Mouse (Mus musculus): ENCODE data around the gene Tmem106b.
A peak's percentile ranks its signal among the peaks of the same experiment; 100 is the strongest.

The Tmem106b gene

DNA sequence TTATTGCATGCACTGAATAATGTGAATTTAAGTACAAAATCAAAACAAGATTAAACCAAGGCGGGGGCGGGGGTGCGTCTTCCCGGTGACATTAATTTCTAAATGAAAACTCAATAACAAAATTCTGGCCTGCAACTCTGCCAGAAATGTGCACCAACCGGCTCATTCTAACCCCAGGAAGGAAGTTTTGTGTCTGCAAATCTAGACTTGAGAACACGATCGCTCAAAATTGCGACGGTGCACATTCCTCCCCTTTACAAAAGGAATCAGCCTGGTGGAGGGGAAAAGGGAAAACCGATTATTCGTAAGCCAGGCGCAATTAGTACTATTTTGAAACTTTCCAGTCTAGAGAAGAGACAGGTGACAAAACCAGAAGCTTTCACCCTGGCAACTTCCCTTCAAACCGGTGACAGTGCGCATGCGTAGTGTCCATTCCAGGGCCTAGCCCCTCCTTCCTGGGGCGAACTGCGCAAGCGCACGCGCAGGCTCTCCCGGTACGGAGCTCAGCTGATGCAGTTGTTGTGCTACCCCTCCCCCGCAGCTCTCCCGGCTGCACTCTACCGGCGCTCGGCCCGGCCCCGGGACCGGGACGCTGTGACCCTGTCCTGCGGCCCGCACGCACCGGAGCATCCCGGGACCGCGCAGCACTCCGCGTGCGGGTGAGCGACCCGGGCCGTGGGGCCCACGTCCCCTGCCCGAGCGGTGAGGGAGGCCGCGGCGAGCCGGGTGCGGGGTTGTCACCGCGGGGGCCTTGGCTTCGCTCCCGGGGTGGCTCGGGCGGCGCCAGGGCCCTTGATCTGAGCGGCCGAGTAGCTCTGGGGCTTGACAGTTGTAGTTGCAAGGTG lies at the start of gene Tmem106b:
Gene Tmem106b (plus strand): TSS at position 458 of the 845 bp plus-strand sequence.
- peak; percentile 98 for DNase-seq

DNA sequence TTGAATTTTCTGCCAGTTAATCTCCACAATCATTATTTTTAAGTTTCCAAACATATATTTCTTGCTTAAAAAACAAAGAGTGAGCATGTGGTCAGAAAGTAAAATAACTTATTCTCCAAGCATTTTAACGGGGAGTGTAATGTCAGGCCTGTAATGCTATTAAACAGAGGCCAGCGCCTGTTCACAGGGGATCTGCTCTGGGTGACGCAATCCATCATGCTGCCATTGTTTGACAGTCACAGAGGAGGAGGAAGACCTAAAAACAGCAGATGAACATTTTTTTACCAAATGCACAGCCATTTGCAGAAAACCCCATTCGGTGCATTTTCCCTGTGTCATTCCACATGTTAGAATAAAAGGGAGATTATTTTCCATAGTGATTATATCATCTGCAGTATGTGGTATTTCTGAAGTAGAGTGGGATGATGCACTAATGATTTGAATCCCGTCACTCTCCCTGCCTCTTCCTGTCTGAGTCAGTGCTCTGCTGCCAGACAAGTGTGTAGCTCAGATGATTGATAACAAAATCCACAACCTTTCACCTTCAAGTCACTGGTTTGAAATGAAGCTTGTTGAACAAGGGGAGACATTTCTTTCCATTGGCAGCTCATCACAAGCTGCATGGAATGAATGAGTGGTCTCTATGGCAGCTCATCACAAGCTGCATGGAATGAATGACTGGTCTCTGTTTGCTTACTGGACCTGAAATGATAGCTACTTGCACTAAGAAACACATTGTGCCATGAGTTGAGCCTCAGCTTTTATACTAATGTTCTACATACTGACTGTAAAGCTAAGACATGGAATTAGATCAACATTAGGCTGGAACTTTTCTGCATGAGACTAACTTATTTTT lies 48.1 kb upstream of the Tmem106b start:
- DNase-seq = no peak

DNA sequence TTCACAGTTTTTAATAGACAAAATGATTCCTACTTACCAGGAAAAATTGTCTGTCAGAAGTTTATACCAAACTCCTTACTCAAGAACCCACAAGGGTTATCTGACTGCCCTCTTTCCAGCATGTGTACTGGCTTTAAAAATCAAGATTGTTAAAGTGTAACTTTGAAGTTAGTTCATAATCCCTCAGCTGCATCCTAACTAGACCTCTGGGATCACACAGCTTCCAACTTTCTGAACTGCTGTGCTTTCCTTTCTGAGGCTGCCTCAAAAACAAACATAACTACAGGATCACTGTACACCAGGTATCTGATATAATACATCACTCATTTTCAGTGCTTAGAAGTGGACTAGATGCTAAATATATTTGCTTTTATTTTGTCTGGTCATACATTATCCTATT lies 39.0 kb upstream of the Tmem106b start:
- DNase-seq = peak; percentile 6

DNA sequence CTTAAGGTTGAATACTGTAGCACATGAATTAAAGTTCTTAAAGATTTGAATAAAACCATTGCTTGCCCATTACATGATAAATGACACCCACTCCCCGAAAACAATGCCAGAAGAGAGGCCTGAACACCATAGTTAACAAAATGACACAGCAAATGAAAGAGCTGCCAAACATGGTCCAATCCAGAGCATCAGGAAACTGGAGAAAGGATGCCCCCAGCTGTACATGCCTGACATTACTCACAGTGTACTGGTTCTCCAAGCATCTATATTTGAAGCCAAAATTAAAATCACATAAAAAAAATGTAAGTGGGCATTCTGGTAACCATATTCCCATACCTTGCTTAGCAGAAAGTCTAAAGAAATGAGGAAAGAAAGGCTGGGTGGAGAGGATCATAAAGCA lies 38.6 kb upstream of the Tmem106b start:
- DNase-seq = peak; percentile 47

DNA sequence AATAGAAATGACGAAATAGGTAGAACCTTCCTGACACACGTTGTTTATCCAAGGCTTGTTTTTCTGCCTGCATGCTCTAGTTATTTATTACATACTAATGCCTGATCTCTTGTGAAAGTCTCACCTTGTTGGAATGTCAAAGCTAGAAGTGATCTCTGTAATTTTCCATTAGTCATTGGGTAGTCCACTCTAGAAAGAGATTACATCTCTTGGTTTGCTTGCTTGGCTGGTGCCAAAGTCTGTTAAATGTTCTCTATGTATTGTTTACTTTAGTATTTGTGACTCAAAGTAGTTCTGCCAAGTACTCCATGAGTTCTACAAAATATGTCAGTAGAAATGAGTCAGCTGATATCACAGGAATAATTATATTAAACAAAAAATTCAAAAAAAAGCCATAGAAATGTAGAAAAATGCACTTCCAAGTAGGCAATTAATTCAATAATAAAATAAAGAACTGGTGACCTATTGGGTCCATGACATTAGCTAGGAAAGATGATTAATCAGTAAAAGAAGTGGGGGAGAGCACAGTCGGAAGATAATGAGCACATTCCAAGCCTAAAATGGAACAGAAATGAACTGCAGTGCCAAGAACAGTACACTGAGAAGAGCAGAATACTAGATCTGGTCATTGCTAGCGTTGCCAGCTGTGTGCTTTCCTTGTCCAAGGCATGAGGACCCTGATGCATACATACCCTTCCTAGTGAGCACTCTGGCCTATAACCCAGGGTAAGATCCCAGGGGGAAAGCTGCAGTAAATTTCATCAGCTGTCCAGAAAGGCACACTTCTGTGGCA lies 17.0 kb upstream of the Tmem106b start:
- peak; percentile 44 for DNase-seq

DNA sequence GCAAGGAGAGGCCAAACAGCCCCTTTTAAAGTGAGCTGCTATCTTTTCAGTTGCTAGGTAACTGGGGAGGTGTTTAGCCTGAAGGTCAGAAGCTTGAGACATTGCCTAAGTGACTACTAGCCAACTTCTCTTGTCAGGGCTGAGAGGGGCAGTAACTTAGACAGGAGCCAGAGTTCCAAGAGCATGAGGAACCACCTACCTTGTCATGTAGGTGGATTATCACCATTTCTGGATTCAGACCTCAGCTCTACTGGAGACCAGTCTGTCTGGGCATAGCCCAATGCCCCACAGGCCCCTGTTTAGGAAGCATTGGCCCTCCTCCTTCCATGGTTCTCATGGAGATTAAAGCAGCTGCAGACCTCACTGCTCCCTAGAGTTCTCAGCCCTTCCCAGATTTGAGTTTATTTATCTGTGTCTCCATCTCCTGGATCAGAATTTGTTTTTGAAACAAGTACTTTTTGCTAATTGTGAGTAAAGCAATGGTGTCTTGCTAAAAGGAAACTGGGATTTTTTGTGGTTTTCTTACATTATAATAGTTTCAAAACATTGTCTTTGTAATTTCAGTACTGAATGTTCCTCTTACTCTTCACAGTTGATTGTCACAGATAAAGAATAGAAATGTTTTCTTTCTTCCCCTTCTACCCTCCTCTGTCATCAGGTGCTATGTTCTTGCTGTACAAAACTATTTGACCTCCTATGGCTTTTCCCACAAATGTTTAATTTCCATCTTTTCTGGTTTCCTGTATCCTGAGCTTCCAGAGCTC lies 8.1 kb upstream of the Tmem106b start:
- DNase-seq = no peak

DNA sequence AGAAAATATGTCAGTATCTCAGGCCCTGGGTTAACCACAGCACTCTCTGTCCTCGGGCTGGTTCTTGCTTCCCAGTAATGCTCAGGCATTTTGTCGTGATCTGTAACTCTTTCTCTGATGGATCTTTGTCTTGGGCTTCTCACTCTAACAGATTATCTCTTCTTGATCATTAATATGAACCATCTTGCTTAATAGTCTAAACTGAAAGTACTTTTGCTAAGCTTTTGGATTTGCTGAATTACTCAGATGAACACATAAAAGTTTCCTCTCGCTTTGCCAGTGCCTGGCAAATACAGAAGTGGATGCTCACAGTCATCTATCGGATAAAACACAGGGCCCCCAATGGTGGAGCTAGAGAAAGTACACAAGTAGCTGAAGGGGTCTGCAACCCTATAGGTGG lies 7.5 kb upstream of the Tmem106b start:
- DNase-seq = no peak

DNA sequence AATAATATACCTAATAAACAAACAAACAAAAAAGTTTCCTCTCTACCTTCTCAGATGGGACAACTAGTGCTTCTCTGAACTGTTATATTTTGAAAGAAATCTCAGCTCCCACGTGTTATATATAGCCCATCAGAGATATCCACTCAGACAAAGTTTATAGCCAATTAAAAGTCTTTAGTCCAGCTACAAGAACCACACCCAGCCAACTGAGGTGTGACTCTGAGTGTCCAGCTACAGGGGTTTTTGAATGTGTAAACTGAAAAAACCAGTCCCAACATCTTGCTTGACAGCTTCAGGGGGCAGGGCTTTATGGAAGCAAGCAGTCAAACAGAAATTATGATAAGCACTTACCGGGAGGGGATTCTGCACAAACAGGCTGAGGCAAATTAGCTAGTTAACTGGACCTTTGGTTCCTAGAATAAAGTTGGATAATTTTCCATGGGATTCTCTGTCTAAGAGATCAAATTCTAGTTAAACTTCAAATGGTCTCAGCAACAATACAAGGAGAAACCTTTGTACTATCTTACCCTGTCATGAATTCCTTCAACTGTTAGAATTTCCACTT lies 6.8 kb upstream of the Tmem106b start:
- peak; percentile 28 for DNase-seq

DNA sequence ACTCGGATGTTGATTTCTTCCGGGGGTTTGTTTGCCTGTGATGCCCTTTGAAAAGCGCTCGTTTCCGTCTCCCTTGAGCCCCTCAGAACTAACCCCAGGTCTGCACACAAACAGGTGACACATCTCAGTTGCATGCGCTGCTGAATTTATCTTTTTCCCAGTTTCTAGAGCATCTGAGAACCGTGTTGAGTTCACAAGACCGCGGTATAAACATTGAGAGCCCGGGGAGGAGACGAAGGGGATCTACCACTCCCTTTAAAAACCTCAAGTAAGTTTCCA lies 527 bp downstream of the Tmem106b start:
- DNase-seq = no peak

DNA sequence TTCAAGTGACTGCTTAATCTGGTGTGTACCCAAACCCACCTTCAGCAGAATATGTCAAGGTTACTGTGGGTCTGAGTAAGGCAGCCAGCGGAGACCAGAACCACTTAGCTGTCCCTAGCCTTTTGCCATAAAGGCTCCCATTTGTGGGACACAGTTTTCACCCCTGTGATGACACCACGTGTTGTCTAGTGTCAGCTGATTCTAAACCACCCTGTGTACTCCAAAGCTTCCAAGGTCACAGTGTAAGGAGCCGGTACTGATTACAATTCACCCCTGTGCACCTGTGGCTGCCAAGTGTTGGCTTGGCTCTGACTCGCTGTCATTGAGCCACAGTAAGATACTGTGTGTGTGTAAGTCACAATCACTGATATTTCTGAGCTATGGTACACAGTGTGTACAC lies 926 bp downstream of the Tmem106b start:
- DNase-seq = peak; percentile 50

DNA sequence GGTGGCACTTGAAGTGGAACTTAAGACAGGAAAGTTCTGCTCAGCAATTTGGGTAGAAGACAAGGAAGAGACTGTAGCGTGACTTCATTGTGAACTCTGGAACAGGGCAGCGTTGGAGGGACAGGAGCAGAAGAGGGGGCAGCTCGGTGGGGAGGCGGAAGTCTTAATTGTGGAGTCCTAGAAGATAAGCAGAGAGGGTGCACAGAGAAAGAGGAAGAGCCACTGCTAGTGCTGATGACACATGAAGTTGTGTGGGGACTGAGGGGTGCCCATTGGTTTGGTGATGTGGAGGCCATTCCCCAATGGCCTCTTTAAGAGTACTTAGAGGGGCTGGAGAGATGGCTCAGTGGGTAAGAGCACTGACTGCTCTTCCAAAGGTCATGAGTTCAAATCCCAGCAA lies 3.5 kb downstream of the Tmem106b start:
- no peak for DNase-seq

DNA sequence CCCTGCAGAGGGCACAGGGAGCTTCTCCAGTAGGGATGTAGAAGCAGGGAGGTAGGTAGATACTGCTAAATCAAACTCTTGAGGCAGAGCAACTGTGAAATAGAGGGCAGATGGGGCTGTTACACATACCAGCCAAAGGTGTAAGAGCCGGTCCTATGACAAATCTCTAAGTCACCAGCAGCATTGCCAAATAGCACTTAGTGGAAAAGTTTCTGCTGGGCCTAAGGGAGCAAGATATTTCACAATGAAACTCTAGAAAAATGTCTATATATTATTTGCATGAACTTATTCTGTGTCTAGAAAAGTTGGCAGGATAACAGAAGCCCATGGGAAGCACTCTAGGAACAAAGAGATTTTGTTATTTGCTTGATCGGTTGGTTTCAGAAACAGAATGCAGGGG lies 4.3 kb downstream of the Tmem106b start:
- DNase-seq = no peak

DNA sequence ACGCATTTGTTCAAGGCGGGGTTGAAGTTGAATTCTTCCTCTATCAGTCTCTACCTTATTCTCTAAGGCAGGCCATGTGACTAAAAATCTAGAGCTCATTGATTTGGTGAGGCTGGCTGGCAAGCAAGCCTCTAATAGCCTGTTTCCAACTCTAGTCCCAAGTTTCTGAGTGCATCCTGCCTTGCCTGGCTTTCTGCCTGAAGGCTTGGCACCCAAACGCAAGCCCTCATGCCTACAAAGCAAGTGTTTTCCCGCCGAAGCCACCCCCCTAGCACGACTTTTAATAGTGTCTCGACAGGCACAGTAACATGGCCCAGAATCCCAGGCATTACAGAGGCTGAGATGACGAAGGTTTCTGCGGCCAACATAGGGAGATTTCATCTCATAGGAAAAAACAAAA lies 13.3 kb downstream of the Tmem106b start:
- DNase-seq = no peak

DNA sequence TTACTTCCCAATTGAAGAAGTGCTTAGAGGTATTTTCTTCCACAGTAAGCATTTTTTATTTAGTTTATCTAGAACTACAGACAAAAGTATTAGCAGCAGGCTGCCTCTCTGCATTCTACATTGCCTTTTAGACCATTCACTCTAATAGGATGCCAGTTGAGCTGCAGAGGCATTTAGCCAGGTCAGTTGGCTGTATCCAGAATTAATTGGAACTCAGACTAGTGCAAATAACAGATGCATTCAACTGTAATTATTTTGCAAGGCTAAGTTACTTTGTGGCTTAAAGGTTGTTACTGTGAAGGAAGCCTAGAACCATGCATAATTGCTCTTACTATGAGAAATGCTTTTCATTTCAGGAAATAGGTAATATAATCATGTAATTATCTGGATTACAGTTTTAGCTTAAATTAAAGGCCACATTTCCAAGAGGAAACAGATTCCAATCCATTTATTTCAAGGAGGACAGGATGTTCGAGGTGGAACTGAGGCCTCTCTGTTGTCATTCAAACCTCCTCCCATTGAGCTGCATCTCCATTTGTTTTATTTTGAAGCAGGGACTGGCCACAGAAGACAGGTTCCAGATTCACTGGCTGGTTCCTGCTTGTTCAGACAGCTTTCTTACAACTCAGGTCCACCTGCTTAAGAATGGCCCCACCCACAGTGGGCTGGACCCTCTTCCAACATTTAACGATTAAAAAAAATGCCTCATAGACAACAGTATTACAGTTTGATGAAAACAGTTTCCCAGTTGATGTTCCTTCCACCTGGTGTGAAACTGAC lies 27.3 kb downstream of the Tmem106b start:
- peak; percentile 12 for DNase-seq

DNA sequence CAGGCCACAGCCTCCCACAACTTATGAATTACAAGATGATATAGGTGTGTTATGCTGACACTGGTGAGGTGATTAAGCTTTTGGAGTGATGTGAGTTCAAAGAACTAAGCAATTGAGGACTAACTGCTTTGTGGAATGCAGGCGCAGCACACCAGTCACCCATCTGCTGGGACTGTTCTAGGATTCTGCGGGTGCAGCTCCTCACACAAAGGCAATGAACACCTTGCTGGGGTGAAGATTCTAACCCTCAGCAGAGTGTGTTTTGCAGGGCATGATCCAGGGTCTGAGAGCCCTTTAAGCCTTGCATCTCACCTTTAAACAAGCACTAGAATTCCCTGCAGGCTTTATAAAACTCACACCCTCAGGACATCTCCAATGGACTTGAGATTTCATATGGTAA lies 30.6 kb downstream of the Tmem106b start:
- no peak for DNase-seq

DNA sequence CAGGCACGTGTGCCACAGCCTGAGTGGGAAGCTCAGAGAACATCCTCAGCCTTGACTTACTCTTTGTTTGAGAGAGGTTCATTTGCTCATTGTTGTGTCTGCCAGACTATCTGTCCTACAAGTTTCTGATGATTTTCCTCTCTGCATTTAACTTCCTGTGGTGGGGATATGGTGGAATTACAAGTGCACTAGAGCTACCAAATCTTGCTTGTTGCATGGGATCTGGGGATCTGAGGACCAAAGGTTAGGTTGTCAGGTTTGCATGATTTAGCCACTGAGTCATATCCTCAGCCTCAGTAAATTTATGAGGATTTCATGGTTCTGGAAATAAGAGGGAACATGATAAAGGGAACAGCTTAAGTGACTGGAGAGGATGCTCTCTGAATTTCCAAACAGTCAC lies 39.1 kb downstream of the Tmem106b start:
- no peak for DNase-seq

DNA sequence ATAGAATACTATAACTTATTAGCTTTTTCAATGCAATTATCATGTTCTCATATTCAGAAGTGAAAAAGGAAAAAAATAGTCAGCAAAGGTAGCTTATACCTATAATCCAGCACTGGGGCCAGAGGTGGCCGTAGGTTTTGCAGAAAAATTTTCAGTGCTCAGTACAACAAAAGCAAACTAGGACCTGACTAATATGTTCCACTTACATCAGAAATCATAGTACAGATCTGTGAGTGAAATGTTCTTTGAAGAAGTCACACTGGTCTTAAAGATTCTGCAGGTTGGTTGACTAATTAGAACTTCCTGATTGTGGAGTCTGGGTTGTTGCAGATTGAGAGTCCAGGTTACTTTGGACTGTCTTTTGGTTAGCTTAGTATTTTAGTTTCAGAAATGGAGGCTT lies 67.7 kb downstream of the Tmem106b start:
- DNase-seq = no peak
